Mouse (Mus musculus) embryonic facial prominence, embryonic 10.5 days (tissue): ENCODE data around the gene Slc25a28. TPM values are rescaled to one million over a fixed set of nuclear protein-coding genes. Genes with fewer than 3 reads are reported as not detected.

Experiments used
- DNase-seq: peaks from one replicate; pipeline ENCODE4 v3.0.0-alpha.2; 2017; ENCODE audit warnings: low spot score
- H3K27ac ChIP-seq: fragments of 300-500 bp; sonication (generic); replicated peaks from 2 replicates; pipeline ENCODE4 v1.5.1; 2016; ENCODE audit warnings: mild to moderate bottlenecking
- H3K27me3 ChIP-seq: fragments of 300-500 bp; sonication (generic); replicated peaks from 2 replicates; pipeline ENCODE4 v1.6.1; 2016; ENCODE audit warnings: low read depth, mild to moderate bottlenecking; ENCODE audit not compliant: poor library complexity, severe bottlenecking
- H3K36me3 ChIP-seq: fragments of 300-500 bp; sonication (generic); replicated peaks from 2 replicates; pipeline ENCODE4 v1.6.1; 2016; ENCODE audit warnings: mild to moderate bottlenecking, moderate library complexity
- H3K4me1 ChIP-seq: fragments of 300-500 bp; sonication (generic); 2 replicates; pipeline ENCODE4 v1.6.1; 2016
- H3K4me3 ChIP-seq: fragments of 300-500 bp; sonication (generic); 2 replicates; pipeline ENCODE4 v1.5.1; 2016; ENCODE audit warnings: mild to moderate bottlenecking, moderate library complexity
- H3K9me3 ChIP-seq: fragments of 300-500 bp; sonication (generic); 2 replicates; pipeline ENCODE4 v1.6.1; 2016; ENCODE audit warnings: mild to moderate bottlenecking
- WGBS: fragments of 180-500 bp; shearing (Covaris S2); methylation state at CpG from one replicate; pipeline ENCODE4 v1.1.7; 2016; 5-methylcytosine and 5-hydroxymethylcytosine counted together
- polyA plus RNA-seq: library from polyadenylated mRNA; unstranded; fragments of >200 nt; fragmentation: Nextera tagmentation; extraction: Ambion mirVana; gene quantifications from 2 replicates; pipeline ENCODE4 v1.2.1, GENCODE M21; 2016

Slc25a28 gene
- polyA plus RNA-seq, 1 experiment from 2014 or later: 10.9 TPM

DNA sequence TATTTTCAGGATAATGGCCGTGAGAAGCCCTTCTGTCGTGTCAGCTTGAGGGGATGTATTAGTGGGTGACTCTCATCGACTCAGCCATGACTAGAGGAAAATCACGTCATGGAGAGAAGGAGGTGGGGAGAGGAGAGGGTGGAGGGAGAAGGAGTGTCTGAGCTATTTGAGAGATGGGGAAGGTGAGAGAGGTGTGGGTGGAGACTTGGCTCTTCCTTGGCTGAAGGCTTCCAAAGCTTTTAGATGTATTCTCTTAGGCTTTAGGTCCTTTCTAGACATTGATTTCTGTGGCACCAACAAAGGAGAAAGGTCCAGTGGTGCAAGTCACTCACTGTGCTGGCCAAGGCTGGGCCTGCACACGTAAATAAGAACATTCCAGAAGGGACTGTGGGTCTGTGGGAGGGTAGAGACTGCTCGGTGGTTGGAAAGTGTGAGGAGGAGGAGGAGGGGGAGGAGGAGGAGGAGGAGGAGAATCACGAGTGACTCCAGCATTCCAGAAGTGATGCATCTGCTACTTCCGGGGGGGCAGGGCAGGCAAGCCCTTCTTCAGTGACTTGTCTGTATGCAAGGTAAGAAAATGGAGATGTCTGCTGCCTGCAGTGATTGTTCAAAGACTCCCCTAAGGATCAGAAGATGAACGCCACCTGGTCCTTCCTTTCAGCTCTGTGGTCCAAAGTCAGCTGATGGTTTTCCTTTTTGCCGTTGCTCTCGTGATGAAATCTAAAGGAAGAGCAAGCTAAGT is 24.5 kb upstream of the Slc25a28 start:
- no peak overlapping the region for H3K27ac ChIP-seq
- 0 out of 2 replicates have a peak, but pooled peaks cover 3% of the 10 kb centered on the region for H3K4me1 ChIP-seq
- H3K36me3 ChIP-seq: peaks cover 48% of the 10 kb centered on the region
- peaks cover 3% of the 10 kb centered on the region; the same call in 1 of the 2 replicates for H3K9me3 ChIP-seq
- H3K27me3 ChIP-seq: no peaks in the 10 kb centered on the region
- WGBS: 77% methylated on average over 11 of the region's 11 CpGs
- no peak for DNase-seq
- H3K4me3 ChIP-seq: no peak overlapping the region

DNA sequence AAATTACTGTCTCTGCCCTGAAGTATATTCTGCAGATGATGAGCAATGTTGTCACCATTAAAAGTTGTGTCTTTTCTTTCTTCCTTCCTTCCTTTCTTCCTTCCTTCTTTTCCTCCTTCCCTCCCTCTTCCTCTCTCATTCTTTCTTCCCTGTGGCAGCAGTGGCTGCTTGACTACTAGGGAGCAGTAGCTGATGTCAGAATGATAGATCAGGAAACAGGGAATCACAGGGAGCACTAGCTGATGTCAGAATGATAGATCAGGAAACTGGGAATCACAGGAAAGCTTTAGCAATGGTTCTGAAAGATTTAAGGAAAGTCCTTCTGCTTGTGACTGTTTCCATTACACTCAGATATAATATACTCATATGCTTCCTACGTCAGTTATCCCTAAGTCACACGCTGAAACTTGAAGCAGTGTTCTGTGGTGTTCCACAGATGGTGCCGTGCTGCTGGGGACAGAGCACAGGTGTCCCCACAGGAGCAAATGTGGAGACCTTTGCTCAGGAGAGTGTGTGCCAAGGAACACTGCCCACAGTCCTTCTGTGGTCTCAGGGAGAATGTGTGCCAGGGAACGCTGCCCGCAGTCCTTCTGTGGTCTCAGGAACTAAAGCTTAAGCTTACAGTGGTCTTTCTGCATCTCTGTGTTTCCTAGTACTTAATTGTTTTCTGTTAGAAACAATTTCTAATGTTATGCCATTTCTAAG is 23.1 kb upstream of the Slc25a28 start:
- WGBS: 91% methylated on average over 5 of the region's 5 CpGs
- DNase-seq: no peak
- Histone ChIP-seq H3K36me3 (peaks cover 42% of the 10 kb centered on the region), H3K4me1 (0 out of 2 replicates have a peak, but pooled peaks cover 3% of the 10 kb centered on the region), H3K27ac (no peak overlapping the region), H3K27me3 (no peaks in the 10 kb centered on the region), H3K9me3 (peaks cover 3% of the 10 kb centered on the region; the same call in 1 of the 2 replicates), H3K4me3 (no peak overlapping the region)

DNA sequence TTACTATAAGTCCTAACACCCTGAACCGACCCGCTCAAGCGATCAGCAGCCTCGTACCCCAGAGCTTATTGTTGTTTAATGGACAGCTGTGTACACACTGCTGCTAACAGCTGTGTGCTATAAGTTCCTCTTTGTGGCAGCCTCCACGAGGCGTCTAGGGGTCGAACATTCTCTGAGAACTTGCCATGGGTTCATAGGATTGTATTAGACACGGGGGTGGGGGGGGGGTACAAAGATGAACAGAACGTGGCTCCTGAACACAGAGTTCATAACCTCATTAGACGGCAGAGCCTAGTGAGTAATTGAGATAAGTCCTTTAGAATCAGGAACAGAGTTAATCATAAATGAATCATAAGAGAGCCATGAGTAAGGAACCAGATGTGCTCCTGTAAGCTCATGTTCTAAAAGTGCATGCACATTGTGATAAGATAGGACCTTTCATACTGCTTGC is 20.9 kb upstream of the Slc25a28 start:
- 69% methylated on average over 10 of the region's 10 CpGs for WGBS
- no peaks in the 10 kb centered on the region for H3K27me3 ChIP-seq
- H3K4me3 ChIP-seq: no peak overlapping the region
- DNase-seq: no peak
- H3K4me1 ChIP-seq: peaks cover 4% of the 10 kb centered on the region
- no peak overlapping the region for H3K27ac ChIP-seq
- peaks cover 35% of the 10 kb centered on the region for H3K36me3 ChIP-seq
- no peaks in the 10 kb centered on the region for H3K9me3 ChIP-seq

DNA sequence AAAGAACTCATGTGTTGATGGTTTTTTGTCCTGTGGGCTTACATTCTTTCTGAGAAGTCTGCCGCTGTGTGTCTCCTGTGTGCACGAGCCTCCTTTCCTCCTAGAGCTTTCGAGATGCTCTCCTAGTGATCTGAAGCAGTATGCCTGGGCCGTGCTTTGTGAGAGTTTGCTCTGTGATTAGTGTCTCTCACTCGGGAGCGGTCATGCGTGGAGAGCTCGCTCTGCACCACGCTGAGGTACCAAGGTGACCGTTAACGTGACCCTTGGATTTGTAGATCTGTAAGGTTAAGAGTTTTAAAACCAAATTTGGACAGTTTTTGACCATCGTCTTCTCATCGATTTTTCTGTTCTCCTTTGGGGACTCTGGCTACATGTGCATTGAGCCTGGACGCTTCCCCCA is 18.1 kb upstream of the Slc25a28 start:
- H3K27ac ChIP-seq: no peak overlapping the region
- no peak overlapping the region for H3K4me3 ChIP-seq
- no peak for DNase-seq
- peaks cover 15% of the 10 kb centered on the region for H3K36me3 ChIP-seq
- H3K9me3 ChIP-seq: no peaks in the 10 kb centered on the region
- peaks cover 21% of the 10 kb centered on the region for H3K4me1 ChIP-seq
- 72% methylated on average over 14 of the region's 14 CpGs for WGBS
- H3K27me3 ChIP-seq: peaks cover 8% of the 10 kb centered on the region

DNA sequence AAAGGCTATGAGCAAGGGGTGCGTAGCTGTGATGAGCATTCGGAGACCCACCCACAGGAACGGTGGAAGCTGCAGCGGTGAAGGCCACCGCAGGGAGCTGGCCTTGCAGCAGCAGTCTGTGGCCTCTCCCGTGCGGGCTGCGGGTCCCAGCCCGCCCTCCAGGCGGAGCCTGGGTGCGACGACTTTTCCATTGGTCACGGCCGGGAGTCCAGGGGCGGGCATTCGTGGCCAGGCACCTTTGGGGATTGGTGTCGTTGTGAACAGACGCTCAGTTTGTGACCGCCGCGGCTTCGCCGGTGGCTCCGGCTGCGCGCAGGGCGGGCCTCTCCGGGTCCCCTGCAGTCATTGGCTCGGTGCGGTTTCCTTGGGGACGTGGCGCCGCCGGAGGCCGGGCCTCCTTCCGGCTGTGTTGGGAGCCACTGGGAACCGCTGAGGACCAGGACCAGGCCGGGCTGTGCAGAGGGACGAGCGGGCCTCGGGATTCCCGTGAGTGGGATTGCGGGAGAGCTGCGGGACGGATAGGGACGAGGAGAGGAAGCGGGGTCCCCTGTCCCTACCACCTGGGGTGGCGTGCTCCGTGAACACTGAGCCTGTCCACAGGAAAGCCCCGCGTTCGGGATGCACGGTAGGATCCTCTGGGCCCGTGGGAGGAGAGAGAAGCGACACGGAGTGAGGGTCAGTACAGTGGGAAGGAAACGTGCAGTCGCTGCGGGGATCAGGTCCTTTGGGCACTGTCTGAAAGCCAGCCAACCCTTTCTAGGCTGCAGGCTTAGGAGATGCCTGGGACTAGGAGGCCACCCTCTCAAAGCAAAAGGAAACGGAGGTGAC is 15.0 kb upstream of the Slc25a28 start, which contains the start of gene Entpd7:
Gene Entpd7, plus strand, starts transcription at position 254 of the 828 bp plus-strand sequence.
- H3K9me3 ChIP-seq: no peaks in the 10 kb centered on the region
- H3K4me1 ChIP-seq: peaks cover 19% of the 10 kb centered on the region
- under 1% methylated on average over 60 of the region's 60 CpGs for WGBS
- peaks cover 12% of the 10 kb centered on the region for H3K36me3 ChIP-seq
- H3K4me3 ChIP-seq: peak within 1 kb of the TSS; percentile 96
- DNase-seq: peak; percentile 97
- peaks cover 8% of the 10 kb centered on the region for H3K27me3 ChIP-seq
- H3K27ac ChIP-seq: peak within 1 kb of the TSS; percentile 86

DNA sequence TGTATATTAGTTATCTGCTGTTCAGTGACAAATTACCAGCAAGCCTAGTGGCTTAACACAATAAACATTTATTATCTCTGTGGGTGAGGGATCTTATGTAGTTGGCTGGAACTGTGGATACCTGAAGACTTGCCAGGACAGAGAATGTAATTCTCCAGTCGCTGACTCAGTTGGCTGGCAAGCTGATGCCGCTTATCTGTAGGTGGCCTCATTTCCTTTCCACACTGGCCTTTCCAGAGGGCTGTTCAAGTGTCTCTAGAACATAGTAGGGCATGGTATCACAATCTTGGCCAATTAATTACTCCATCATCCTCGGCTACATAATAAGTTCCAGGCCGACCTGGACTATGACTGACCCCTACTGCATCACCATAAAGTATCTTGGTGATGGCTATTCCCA is 6.9 kb upstream of the Slc25a28 start:
- DNase-seq: no peak
- 93% methylated on average over 4 of the region's 4 CpGs for WGBS
- Histone ChIP-seq H3K9me3 (no peaks in the 10 kb centered on the region), H3K36me3 (no peaks in the 10 kb centered on the region), H3K27ac (no peak overlapping the region), H3K4me3 (no peak overlapping the region), H3K4me1 (peaks cover 2% of the 10 kb centered on the region), H3K27me3 (peaks cover 14% of the 10 kb centered on the region)

DNA sequence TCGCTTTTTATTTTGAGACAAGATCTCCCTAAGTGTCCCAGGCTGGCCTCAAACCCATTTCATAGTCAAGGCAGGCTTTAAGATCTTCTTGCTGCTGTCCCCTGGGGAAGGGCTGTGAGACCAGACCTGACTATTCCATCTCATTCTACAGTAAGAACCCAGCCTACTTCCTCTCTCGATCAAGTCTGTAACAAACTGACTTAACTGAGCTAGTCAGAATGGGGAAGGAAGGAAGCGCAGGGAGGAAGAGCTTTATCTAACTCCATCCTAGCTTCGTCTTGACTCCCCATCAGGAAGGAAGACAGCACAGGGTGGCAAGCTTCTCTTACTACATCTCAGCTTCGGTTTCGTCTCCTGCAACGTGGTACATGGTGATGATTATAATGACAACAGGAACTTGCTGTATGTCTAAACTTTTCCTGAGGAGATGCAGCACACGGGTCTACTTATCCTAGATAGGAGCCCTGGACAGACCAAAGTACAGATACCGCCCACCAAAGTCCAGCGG is 4.8 kb upstream of the Slc25a28 start:
- H3K4me3 ChIP-seq: no peak overlapping the region
- H3K9me3 ChIP-seq: no peaks in the 10 kb centered on the region
- H3K36me3 ChIP-seq: no peaks in the 10 kb centered on the region
- DNase-seq: no peak
- 81% methylated on average over 10 of the region's 10 CpGs for WGBS
- peaks cover 16% of the 10 kb centered on the region for H3K27me3 ChIP-seq
- H3K4me1 ChIP-seq: peaks cover 12% of the 10 kb centered on the region
- H3K27ac ChIP-seq: no peak overlapping the region

DNA sequence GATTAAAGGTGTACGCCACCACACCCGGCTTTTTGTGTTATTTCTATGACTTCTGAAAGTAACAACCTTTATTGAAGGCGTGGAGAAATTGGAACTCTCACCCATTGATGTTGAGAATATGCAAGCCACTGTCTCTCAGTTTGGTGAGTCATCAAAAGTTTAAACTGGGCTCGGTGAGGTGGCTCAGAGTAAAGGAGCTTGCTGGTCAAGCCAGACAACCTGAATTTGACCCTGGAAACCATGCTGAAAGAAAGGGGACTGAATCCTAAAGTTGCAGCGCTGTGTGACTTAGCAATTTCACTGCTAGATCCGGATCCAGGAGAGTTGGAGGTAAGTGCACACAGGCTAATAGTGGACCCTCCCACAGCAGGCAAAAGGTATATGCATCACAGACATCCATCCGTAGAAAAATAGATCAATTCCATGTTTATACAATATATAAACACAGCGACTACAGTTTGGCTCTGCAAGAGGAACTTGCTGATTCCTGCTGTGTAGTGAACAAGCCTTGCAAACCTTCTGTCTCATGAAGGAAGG is 3.9 kb upstream of the Slc25a28 start:
- Histone ChIP-seq H3K27ac (no peak overlapping the region), H3K36me3 (no peaks in the 10 kb centered on the region), H3K9me3 (no peaks in the 10 kb centered on the region), H3K4me1 (peaks cover 15% of the 10 kb centered on the region), H3K27me3 (peaks cover 16% of the 10 kb centered on the region), H3K4me3 (no peak overlapping the region)
- WGBS: 82% methylated on average over 8 of the region's 8 CpGs
- no peak for DNase-seq

DNA sequence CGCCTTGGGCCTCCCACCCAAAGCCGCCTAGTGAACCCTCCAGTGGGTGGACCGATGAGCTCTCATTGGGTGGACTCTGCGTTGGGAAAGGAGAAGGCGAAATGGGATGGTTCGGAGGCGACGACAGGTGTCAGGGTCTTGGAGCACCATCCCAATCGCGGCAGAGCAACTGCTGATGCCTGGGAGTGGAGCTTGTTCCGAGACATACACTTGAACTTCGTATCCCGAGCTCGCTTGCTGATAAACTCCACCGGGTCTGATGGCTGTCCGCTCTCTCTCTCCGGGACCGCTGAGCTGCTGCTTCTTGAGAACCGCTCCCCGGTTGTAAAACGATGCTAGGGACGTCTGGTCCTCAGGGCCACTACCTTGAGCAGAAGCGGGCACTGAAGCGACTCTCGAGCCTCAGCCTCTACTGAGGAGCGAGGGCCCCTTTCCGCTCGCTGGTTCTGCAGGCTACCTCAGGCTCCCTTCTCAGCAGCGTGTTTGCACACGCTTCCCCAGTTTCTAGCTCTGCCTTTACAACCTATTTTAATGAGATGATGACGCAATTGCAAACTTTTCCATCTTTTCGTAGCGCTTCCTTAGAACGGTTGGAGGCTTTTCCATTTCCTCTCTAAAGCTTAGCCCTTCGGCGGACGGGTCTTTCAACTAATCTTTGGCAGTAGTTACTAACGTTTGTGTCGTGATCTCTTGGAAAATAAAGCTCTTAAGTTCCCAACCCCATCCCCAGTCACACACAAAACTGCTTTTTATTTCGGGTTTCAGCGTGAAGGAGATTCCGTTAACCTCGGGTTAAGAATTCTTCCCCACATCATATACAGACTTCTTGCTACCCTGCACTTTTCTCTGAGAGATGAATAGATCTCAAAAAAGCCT is 1.1 kb upstream of the Slc25a28 start:
- DNase-seq: no peak

DNA sequence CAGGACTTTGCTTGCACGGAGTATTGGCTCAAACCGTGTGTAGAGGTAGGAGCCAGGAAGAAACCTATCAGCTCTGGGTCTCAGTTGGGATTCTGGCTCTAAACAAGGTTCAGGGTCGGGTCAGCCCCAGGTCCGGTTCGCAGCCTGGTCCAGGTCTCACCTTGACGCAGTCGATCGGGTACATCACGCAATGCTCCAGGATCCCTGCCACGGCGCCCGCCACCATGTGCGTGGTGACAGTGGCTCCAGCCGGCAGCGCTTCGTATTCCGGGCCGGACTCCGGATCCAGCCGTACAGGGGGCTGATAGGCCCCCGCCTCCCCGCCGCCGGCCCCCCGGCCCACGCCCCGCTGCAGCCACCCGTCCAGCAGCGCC is 378 bp downstream of the Slc25a28 start:
- Histone ChIP-seq H3K4me3 (peak overlapping the region; percentile 93), H3K27ac (peak overlapping the region; percentile 90), H3K9me3 (no peaks in the 10 kb centered on the region), H3K27me3 (peaks cover 20% of the 10 kb centered on the region), H3K36me3 (no peaks in the 10 kb centered on the region), H3K4me1 (peaks cover 25% of the 10 kb centered on the region)
- no peak for DNase-seq
- under 1% methylated on average over 29 of the region's 29 CpGs for WGBS

More for the DNA sequence above, 1.1 kb upstream of the Slc25a28 start:
- no peaks in the 10 kb centered on the region for H3K36me3 ChIP-seq
- H3K9me3 ChIP-seq: no peaks in the 10 kb centered on the region
- peak overlapping the region; percentile 90 for H3K27ac ChIP-seq
- H3K27me3 ChIP-seq: peaks cover 20% of the 10 kb centered on the region
- peaks cover 25% of the 10 kb centered on the region for H3K4me1 ChIP-seq
- peak overlapping the region; percentile 93 for H3K4me3 ChIP-seq
- 3% methylated on average over 43 of the region's 43 CpGs for WGBS

DNA sequence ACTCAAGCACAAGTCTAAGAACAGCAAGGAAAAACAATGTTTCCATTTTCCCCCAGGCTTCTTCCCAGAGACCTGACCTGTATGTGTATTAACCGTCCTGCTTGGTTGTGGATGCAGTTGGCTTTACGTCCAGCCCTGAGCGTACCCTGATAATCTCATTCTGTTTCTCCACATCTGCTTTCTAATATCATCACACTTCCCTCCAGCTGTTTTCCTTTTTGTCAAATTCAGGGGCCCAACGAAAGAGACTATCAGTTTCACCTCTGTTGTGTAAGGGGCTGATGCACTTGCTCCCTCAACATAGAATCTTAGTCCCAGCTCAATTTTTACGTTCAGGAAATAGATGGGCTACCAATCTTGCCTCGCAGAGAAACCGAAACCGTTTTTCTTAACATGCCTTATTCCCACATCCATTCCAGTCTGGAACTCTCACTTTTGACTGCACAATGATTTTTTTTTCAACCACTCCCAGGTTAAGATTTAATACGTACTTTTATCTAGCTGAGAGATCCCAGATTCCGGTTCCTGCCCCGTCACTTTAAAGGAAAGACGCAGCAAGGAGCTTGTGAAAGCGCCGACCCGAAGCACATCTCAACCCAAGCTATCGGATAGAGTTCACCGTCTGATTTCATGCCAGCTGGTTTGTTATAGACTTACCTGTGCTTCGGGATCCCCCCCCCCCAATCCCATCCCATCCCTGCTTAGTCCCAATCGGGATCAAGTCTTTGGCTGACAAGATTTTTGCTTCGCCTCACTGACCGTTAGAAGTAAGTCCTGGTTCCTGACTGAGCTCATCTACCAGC is 967 bp downstream of the Slc25a28 start:
- DNase-seq: no peak
- 15% methylated on average over 21 of the region's 21 CpGs for WGBS

More for the DNA sequence above, 967 bp downstream of the Slc25a28 start:
- H3K36me3 ChIP-seq: no peaks in the 10 kb centered on the region
- peak overlapping the region; percentile 90; the same call in 1 of the 2 replicates for H3K27ac ChIP-seq
- H3K4me1 ChIP-seq: peaks cover 25% of the 10 kb centered on the region
- no peaks in the 10 kb centered on the region for H3K9me3 ChIP-seq
- peak overlapping the region; percentile 93 for H3K4me3 ChIP-seq
- H3K27me3 ChIP-seq: peaks cover 20% of the 10 kb centered on the region
